Mouse (Mus musculus) stomach, postnatal 0 days (tissue): ENCODE data around the gene Pbx3.

Source experiments
- CTCF ChIP-seq: IDR thresholded peaks from 2 replicates; pipeline ENCODE4 v1.5.1; 2016; ENCODE audit warnings: antibody characterized with exemption, low read depth, mild to moderate bottlenecking, moderate library complexity
- EP300 ChIP-seq: optimal IDR thresholded peaks from 2 replicates; pipeline ENCODE3; 2016; ENCODE audit warnings: antibody characterized with exemption

GRCm38 (mm10) chr2:34279726-34280125, 93.2 kb downstream of the Pbx3 start:
- TF ChIP-seq EP300, result no peak
- no peak for TF ChIP-seq CTCF
